Mouse (Mus musculus) liver, embryonic 11.5 days (tissue): ENCODE measurements at regions not wholly inside any gene's neighbourhood (a gene's known extent, or its start where the extent isn't known, plus 50 kb on each side); places are given as distances from the start of the nearest gene placed in this dataset.
"Not testable (repeated sequence)": the region's sequence is repeated elsewhere in the genome, so short reads cannot be mapped to it uniquely, and the experiment has no call there.

Source experiments
- ATAC-seq: fragments of 200-750 bp; cut with Nextera tagmentation; replicated peaks from 2 replicates; pipeline ENCODE4 v1.8.0; 2017; ENCODE audit warnings: moderate number of reproducible peaks, mild to moderate bottlenecking, moderate TSS enrichment, moderate library complexity; ENCODE audit not compliant: low FRiP score
- DNase-seq: peaks from one replicate; pipeline ENCODE4 v3.0.0-alpha.2; 2017; ENCODE audit warnings: low spot score
- H3K27ac ChIP-seq: fragments of 300-500 bp; sonication (generic); 2 replicates; pipeline ENCODE4 v1.5.1; 2014; ENCODE audit warnings: mild to moderate bottlenecking, low read depth, low read length, control low read depth
- H3K27me3 ChIP-seq: fragments of 300-500 bp; sonication (generic); replicated peaks from 2 replicates; pipeline ENCODE4 v1.6.1; 2014; ENCODE audit warnings: low read length, mixed read lengths; ENCODE audit not compliant: control insufficient read depth, insufficient read depth
- H3K36me3 ChIP-seq: fragments of 300-500 bp; sonication (generic); 2 replicates; pipeline ENCODE4 v1.6.1; 2014; ENCODE audit warnings: mild to moderate bottlenecking, low read length, moderate library complexity, mixed read lengths; ENCODE audit not compliant: control insufficient read depth, insufficient read depth
- H3K4me1 ChIP-seq: fragments of 300-500 bp; sonication (generic); replicated peaks from 2 replicates; pipeline ENCODE4 v1.6.1; 2014; ENCODE audit warnings: low read length, mixed read lengths; ENCODE audit not compliant: control insufficient read depth, insufficient read depth
- H3K4me2 ChIP-seq: fragments of 300-500 bp; sonication (generic); 2 replicates; pipeline ENCODE4 v1.6.1; 2014; ENCODE audit warnings: mild to moderate bottlenecking, control low read depth, moderate library complexity
- H3K4me3 ChIP-seq: fragments of 300-500 bp; sonication (generic); 2 replicates; pipeline ENCODE4 v1.5.1; 2014; ENCODE audit warnings: low read depth, low read length, control low read depth
- H3K9ac ChIP-seq: fragments of 300-500 bp; sonication (generic); 2 replicates; pipeline ENCODE4 v1.6.1; 2014; ENCODE audit warnings: low read depth, low read length, control low read depth
- H3K9me3 ChIP-seq: fragments of 300-500 bp; sonication (generic); 2 replicates; pipeline ENCODE4 v1.6.1; 2016; ENCODE audit warnings: low read length, inconsistent platforms, mixed read lengths; ENCODE audit not compliant: control insufficient read depth
- WGBS: fragments of 180-500 bp; shearing (Covaris S2); extraction: QIAGEN DNeasy Blood & Tissue Kit; methylation state at CpG from one replicate; pipeline ENCODE4 v1.1.7; 2014; 5-methylcytosine and 5-hydroxymethylcytosine counted together

DNA sequence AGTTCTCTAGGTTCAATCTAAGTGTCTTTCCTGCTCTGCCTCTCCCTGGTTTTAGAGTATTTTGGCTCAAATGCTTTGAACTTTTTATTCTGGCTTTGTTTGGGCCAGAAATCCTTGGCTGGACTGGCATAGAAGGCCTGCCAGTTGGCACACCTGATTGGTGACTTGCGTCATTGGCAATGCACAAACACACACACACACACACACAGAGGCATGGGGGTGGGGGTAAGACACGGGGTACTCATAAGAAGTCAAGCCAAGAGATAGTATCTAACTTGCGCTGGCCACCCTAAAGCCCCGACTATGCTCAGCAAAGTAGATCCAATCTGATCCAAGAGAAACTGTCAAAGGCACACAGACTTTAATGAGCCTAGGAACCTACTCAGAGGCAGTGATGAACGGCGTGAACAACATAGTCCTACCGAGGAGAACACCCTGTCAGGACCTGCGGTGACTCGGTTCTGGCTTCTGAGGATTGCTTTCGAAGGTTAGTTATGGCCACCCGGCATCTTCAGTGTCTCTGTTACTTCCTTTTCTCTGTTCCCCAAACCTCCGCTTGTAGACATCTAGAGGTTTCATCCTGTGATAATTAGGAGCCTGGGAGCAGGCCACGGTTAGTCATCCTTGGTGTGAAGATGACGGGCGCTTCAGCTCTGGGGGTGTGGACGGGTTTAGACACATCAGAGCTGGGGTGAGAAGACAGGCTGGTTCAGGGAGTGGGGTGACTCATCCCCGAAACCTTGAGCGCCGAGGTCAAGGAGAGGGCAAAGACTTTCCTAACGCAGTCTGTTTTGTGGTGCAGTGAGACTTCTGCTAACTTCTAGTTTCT is 92.7 kb upstream of the Dlg1 start:
- H3K9me3 ChIP-seq = no peaks in the 10 kb centered on the region
- 0 out of 2 replicates have a peak, but pooled peaks cover 2% of the 10 kb centered on the region for H3K4me1 ChIP-seq
- no peaks in the 10 kb centered on the region for H3K36me3 ChIP-seq
- no peak overlapping the region for H3K27ac ChIP-seq
- no peaks in the 10 kb centered on the region for H3K27me3 ChIP-seq
- DNase-seq (no peak), ATAC-seq (no peak)
- no peak overlapping the region for H3K9ac ChIP-seq
- H3K4me2 ChIP-seq = no peak overlapping the region
- H3K4me3 ChIP-seq = no peak overlapping the region
- WGBS = 78% methylated on average over 20 of the region's 20 CpGs

DNA sequence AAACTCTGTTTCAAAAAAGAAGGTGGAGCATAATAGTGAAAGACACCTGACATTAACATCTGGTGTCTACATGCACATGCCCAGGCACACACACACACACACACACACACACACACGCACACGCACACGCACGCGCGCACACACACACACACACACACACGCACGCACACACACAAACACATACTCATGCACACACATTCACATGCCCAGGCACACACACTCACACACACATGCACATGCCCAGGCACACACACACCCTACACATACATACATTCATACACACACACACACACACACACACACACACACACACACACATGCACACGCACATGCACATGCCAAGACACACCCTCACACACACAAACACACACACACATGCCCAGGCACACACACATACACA is 89.4 kb upstream of the Dlg1 start:
- not testable (repeated sequence) for H3K27ac ChIP-seq, H3K27me3 ChIP-seq, H3K9me3 ChIP-seq, H3K4me2 ChIP-seq, H3K4me3 ChIP-seq, H3K36me3 ChIP-seq, DNase-seq, H3K9ac ChIP-seq, ATAC-seq, H3K4me1 ChIP-seq
- 87% methylated on average over 9 of the region's 9 CpGs for WGBS

GRCm38 (mm10) chr16:31575646-31576045 is 87.6 kb upstream of the Dlg1 start:
- peak overlapping the region; percentile 13; the same call in 1 of the 2 replicates for H3K4me2 ChIP-seq
- not testable (repeated sequence) for H3K4me3 ChIP-seq, DNase-seq

DNA sequence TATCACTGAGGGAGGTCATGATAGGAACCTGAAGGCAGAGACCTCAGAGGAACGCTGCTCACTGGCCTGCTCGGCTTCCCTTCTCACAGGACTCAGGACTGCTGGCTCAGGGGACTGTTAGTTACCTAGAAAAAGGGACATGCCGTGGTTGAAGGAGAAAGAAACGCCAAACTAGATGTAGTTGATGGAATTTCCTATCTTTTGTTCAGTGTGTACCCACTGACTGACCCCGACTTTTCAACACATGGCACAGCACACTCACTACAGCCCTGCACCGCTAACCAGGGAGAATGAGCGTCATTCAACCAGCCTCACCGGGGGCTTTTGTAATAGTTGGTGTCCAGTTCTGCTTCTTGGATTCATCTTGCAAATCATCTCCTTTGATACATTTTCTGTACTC is 86.8 kb upstream of the Dlg1 start:
- Histone ChIP-seq H3K27me3 (no peaks in the 10 kb centered on the region), H3K4me2 (no peak overlapping the region), H3K9ac (no peak overlapping the region), H3K9me3 (no peaks in the 10 kb centered on the region), H3K4me1 (peaks cover 8% of the 10 kb centered on the region), H3K36me3 (no peaks in the 10 kb centered on the region), H3K4me3 (no peak overlapping the region), H3K27ac (no peak overlapping the region)
- no peak for ATAC-seq
- 68% methylated on average over 8 of the region's 8 CpGs for WGBS
- DNase-seq = no peak

More at GRCm38 (mm10) chr16:31575646-31576045, 87.6 kb upstream of the Dlg1 start:
- H3K27ac ChIP-seq, H3K27me3 ChIP-seq, H3K9me3 ChIP-seq, ATAC-seq, H3K36me3 ChIP-seq, H3K4me1 ChIP-seq, H3K9ac ChIP-seq: not testable (repeated sequence)
- WGBS = 31% methylated on average over 11 of the region's 11 CpGs

DNA sequence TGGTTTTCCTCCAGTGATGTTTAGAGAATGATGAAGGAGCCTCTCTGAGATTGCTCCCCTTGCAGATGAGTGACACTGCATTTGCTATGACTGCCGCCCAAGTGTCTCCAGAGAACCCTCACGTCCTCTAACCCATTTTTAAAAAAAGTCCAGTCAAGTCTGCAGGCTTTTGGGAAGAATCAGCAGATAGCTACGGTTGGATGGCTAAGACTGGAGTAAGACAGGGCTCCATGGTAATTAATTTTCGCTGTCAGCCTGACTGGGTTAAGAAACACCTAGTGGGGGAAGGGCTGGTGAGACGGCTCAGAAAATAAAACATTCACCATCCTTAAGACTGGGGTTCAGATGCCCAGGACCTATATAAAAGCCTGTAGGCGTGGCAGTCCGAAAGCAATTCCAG is 85.9 kb upstream of the Dlg1 start:
- H3K27me3 ChIP-seq = no peaks in the 10 kb centered on the region
- 76% methylated on average over 7 of the region's 7 CpGs for WGBS
- ATAC-seq (no peak), DNase-seq (no peak)
- H3K27ac ChIP-seq = no peak overlapping the region
- H3K4me2 ChIP-seq = no peak overlapping the region
- H3K4me1 ChIP-seq = peaks cover 8% of the 10 kb centered on the region
- no peak overlapping the region for H3K4me3 ChIP-seq
- H3K36me3 ChIP-seq = no peaks in the 10 kb centered on the region
- no peak overlapping the region for H3K9ac ChIP-seq
- H3K9me3 ChIP-seq = no peaks in the 10 kb centered on the region

DNA sequence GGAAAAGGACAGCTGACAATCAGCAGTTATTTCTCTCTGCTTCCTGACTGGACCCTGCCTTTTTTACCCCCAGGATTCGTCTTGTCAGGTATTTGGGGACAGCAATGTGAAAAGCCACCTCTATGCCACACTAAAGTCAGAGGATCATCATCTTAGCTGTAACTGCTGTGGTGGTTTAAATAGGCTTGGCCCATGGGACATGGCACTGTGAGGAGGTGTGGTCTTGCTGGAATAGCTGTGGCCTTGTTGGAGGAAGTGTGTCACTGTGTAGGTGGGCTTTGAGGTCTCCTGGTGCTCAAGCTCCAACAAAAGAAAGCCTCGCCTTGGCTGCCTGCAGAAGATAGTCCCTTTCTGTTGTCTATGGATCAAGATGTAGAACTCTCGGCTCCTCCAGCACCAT is 83.9 kb upstream of the Dlg1 start:
- Histone ChIP-seq H3K27me3 (no peaks in the 10 kb centered on the region), H3K27ac (no peak overlapping the region), H3K4me3 (no peak overlapping the region), H3K9me3 (no peaks in the 10 kb centered on the region), H3K4me2 (no peak overlapping the region), H3K9ac (no peak overlapping the region), H3K36me3 (no peaks in the 10 kb centered on the region), H3K4me1 (peaks cover 8% of the 10 kb centered on the region)
- ATAC-seq = no peak
- no peak for DNase-seq
- WGBS = 76% methylated on average over 3 of the region's 3 CpGs

DNA sequence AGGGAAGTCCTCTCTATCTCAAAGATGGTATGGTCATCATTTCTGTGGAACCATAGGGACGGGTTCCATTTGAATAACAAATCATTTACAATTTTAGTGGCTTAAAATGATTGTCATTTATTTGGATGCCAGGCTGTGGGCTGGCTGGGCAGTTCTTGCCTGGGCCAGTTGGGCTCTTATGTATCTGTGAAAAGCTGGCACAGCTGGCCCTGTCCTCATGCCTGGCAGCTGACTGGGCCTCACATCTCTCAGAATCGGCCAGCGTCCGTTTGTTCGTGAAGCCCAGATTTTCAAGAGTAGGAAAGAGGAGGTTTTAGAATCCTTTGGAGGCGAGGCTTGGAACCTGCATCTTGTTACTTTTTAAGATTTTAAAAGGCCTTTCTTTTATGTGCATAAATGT is 82.5 kb upstream of the Dlg1 start:
- Histone ChIP-seq H3K36me3 (no peaks in the 10 kb centered on the region), H3K4me1 (peaks cover 5% of the 10 kb centered on the region), H3K27me3 (no peaks in the 10 kb centered on the region), H3K4me3 (no peak overlapping the region), H3K27ac (no peak overlapping the region), H3K9me3 (no peaks in the 10 kb centered on the region), H3K4me2 (no peak overlapping the region), H3K9ac (no peak overlapping the region)
- ATAC-seq (no peak), DNase-seq (no peak)
- WGBS = 89% methylated on average over 6 of the region's 6 CpGs

GRCm38 (mm10) chr16:31582885-31583284 is 80.4 kb upstream of the Dlg1 start:
- no peak for ATAC-seq
- 77% methylated on average over 4 of the region's 4 CpGs for WGBS
- no peak overlapping the region for H3K27ac ChIP-seq
- H3K4me2 ChIP-seq = no peak overlapping the region
- no peak for DNase-seq
- H3K4me1 ChIP-seq = no peaks in the 10 kb centered on the region
- H3K27me3 ChIP-seq = no peaks in the 10 kb centered on the region
- no peaks in the 10 kb centered on the region for H3K36me3 ChIP-seq
- no peak overlapping the region for H3K9ac ChIP-seq
- H3K4me3 ChIP-seq = no peak overlapping the region
- no peaks in the 10 kb centered on the region for H3K9me3 ChIP-seq

GRCm38 (mm10) chr16:31583627-31584026 is 79.6 kb upstream of the Dlg1 start:
- no peaks in the 10 kb centered on the region for H3K36me3 ChIP-seq
- H3K27ac ChIP-seq = no peak overlapping the region
- 89% methylated on average over 2 of the region's 2 CpGs for WGBS
- H3K27me3 ChIP-seq = no peaks in the 10 kb centered on the region
- H3K4me3 ChIP-seq = no peak overlapping the region
- no peaks in the 10 kb centered on the region for H3K4me1 ChIP-seq
- H3K9ac ChIP-seq = no peak overlapping the region
- H3K4me2 ChIP-seq = no peak overlapping the region
- no peaks in the 10 kb centered on the region for H3K9me3 ChIP-seq
- no peak for DNase-seq
- no peak for ATAC-seq
